ENCODE assay signal across 8 mouse cellular contexts in the genomic region with DNA sequence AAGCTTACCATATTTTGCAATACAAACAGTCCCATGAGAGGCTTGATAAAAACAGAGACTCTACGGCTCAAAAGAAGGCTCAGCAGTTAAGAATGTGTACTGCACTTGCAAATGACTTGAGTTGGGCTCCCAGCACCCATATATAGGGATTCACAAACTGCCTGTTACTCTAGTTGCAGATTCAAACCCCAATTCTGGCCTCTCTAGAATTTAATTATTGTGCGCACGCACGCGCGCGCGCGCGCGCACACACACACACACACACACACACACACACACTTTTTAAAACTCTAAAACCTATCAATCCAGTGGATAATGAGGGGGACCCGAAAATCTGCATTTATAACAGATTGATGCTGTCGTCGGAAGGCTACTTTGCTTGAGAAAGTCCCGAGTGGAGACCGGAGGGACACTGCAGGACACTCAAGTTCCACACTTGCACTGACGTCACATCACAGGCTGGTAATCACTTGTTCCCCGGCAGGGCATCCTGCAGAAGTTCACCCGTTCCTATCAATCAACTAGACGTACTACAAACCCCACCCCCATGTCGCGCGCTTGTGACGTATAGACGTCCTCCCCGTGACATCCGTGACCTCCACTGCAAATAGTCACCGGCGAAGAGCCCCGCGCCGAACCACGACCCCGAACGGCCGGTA. TPM values are rescaled to one million over a fixed set of nuclear protein-coding genes. Genes with fewer than 3 reads are reported as not detected.
DNase-seq lines count a peak whose midpoint lies in the region; ATAC-seq and TF ChIP-seq lines count a peak whose summit lies in the region.

No protein-coding gene starts in this region.

- H3K27ac ChIP-seq in ES-E14 (ENCODE audit: insufficient read depth, low read depth, low read length, poor library complexity, severe bottlenecking): peak overlapping the region; percentile 98
- H3K27ac ChIP-seq in forebrain, embryonic 12.5 days: peak overlapping the region; percentile 97
- peak overlapping the region; percentile 97 for H3K27ac ChIP-seq in heart, embryonic 16.5 days (ENCODE audit: low read length)
- H3K27ac ChIP-seq in liver, embryonic 14.5 days: peak overlapping the region; percentile 49
- H3K27ac ChIP-seq in neural tube, embryonic 12.5 days: peak overlapping the region; percentile 90

- peak; percentile 92 for DNase-seq in ES-E14 (ENCODE audit: low read depth, low spot score)
- peak; percentile 96 for DNase-seq in c-Kit-positive CD71-positive TER-119-negative erythroid progenitor cells, embryonic 14.5 days (ENCODE audit: low read depth)
- peak; percentile 98 to 99 for DNase-seq in kidney, postnatal 36 days
- DNase-seq in liver, embryonic 14.5 days (ENCODE audit: low read depth in 3 of 3, low spot score in 3 of 3): peak; percentile 93 to 95 (median 95)
- peak; percentile 97 for DNase-seq in telencephalon, adult 2 months (ENCODE audit: low read depth, low spot score)

- no peaks in the 10 kb centered on the region for H3K9me3 ChIP-seq in ES-E14 (ENCODE audit: control insufficient read depth, insufficient read depth, low read depth, low read length)
- H3K9me3 ChIP-seq in forebrain, embryonic 12.5 days: no peaks in the 10 kb centered on the region
- H3K9me3 ChIP-seq in heart, embryonic 16.5 days (replicated peaks; ENCODE audit: control insufficient read depth, low read length): no peaks in the 10 kb centered on the region
- H3K9me3 ChIP-seq in liver, embryonic 14.5 days (ENCODE audit: control insufficient read depth, low read length): no peaks in the 10 kb centered on the region
- no peaks in the 10 kb centered on the region for H3K9me3 ChIP-seq in neural tube, embryonic 12.5 days

- peak; percentile 38 for TF ChIP-seq CTCF in liver, embryonic 14.5 days (IDR thresholded peaks at IDR 0.05; ENCODE audit: low read depth)

- no peaks in the 10 kb centered on the region for H3K27me3 ChIP-seq in forebrain, embryonic 12.5 days
- H3K27me3 ChIP-seq in heart, embryonic 16.5 days (ENCODE audit: control insufficient read depth, insufficient read depth, low read length): no peaks in the 10 kb centered on the region
- H3K27me3 ChIP-seq in liver, embryonic 14.5 days (ENCODE audit: control insufficient read depth, insufficient read depth, low read length): no peaks in the 10 kb centered on the region
- H3K27me3 ChIP-seq in neural tube, embryonic 12.5 days (replicated peaks): no peaks in the 10 kb centered on the region

- H3K4me2 ChIP-seq in forebrain, embryonic 12.5 days: peak overlapping the region; percentile 54
- peak overlapping the region; percentile 67 for H3K4me2 ChIP-seq in heart, embryonic 16.5 days (ENCODE audit: low read depth, low read length)
- H3K4me2 ChIP-seq in liver, embryonic 14.5 days (ENCODE audit: low read depth): peak overlapping the region; percentile 73
- H3K4me2 ChIP-seq in neural tube, embryonic 12.5 days (replicated peaks): peak overlapping the region; percentile 69

- in situ Hi-C loops in ES-E14 (cut with MboI; ENCODE audit: low sequenced_read_pairs in 2 of 2, unreplicated experiment in 2 of 2): no loop called here

- peak overlapping the region; percentile 99 for H3K9ac ChIP-seq in ES-E14 (ENCODE audit: insufficient read depth, low read depth, low read length, poor library complexity, severe bottlenecking)
- peak overlapping the region; percentile 73 for H3K9ac ChIP-seq in forebrain, embryonic 12.5 days
- peak overlapping the region; percentile 89 for H3K9ac ChIP-seq in heart, embryonic 16.5 days (ENCODE audit: low read length)
- peak overlapping the region; percentile 67 for H3K9ac ChIP-seq in liver, embryonic 14.5 days (replicated peaks)
- H3K9ac ChIP-seq in neural tube, embryonic 12.5 days: peak overlapping the region; percentile 68

- ATAC-seq in forebrain, embryonic 12.5 days (ENCODE audit: low FRiP score): peak; percentile 94
- ATAC-seq in heart, embryonic 16.5 days (replicated peaks; ENCODE audit: extremely low read depth, insufficient read depth, low FRiP score): peak; percentile 92
- ATAC-seq in liver, embryonic 14.5 days (ENCODE audit: insufficient read depth): peak; percentile 97
- peak; percentile 97 for ATAC-seq in neural tube, embryonic 12.5 days (ENCODE audit: low FRiP score, low read depth)

- no peaks in the 10 kb centered on the region for H3K36me3 ChIP-seq in ES-E14 (ENCODE audit: control insufficient read depth, insufficient read depth, low read length, poor library complexity, severe bottlenecking)
- H3K36me3 ChIP-seq in forebrain, embryonic 12.5 days (replicated peaks): peaks cover 19% of the 10 kb centered on the region
- H3K36me3 ChIP-seq in heart, embryonic 16.5 days (ENCODE audit: control insufficient read depth, insufficient read depth): peaks cover 1% of the 10 kb centered on the region; the same call in 1 of the 2 replicates
- no peaks in the 10 kb centered on the region for H3K36me3 ChIP-seq in liver, embryonic 14.5 days (replicated peaks; ENCODE audit: control insufficient read depth, insufficient read depth, low read depth)
- H3K36me3 ChIP-seq in neural tube, embryonic 12.5 days: peaks cover 8% of the 10 kb centered on the region

- 2% methylated on average over 36 of the region's 36 CpGs for WGBS in forebrain, embryonic 12.5 days
- under 1% methylated on average over 36 of the region's 36 CpGs for WGBS in heart, embryonic 16.5 days
- WGBS in liver, embryonic 14.5 days (ENCODE audit: insufficient replicate concordance): under 1% methylated on average over 36 of the region's 36 CpGs
- WGBS in neural tube, embryonic 12.5 days: under 1% methylated on average over 36 of the region's 36 CpGs

- TF ChIP-seq EP300 in liver, embryonic 14.5 days (IDR thresholded peaks at IDR 0.05; ENCODE audit: low read depth): no peak

- no peaks in the 10 kb centered on the region for H3K4me1 ChIP-seq in ES-E14 (ENCODE audit: control insufficient read depth in 2 of 2, insufficient read depth in 2 of 2, low read length in 2 of 2, poor library complexity in 1 of 2)
- peaks cover 8% of the 10 kb centered on the region for H3K4me1 ChIP-seq in forebrain, embryonic 12.5 days
- no peaks in the 10 kb centered on the region for H3K4me1 ChIP-seq in heart, embryonic 16.5 days (ENCODE audit: control insufficient read depth, insufficient read depth, low read length)
- H3K4me1 ChIP-seq in liver, embryonic 14.5 days (replicated peaks; ENCODE audit: control insufficient read depth in 2 of 2, insufficient read depth in 2 of 2, low read length in 1 of 2): peaks cover 0 to 7% of the 10 kb centered on the region in 2 experiments; a peak in 1 of 4 replicates
- no peaks in the 10 kb centered on the region for H3K4me1 ChIP-seq in neural tube, embryonic 12.5 days

- H3K4me3 ChIP-seq in ES-E14 (ENCODE audit: insufficient read depth in 1 of 2, low read depth in 1 of 2, low read length in 2 of 2, poor library complexity in 1 of 2, severe bottlenecking in 1 of 2): peak overlapping the region; percentile 84 to 99
- peak overlapping the region; percentile 67 for H3K4me3 ChIP-seq in forebrain, embryonic 12.5 days (replicated peaks)
- peak overlapping the region; percentile 73 for H3K4me3 ChIP-seq in heart, embryonic 16.5 days (ENCODE audit: low read length)
- H3K4me3 ChIP-seq in liver, embryonic 14.5 days (ENCODE audit: insufficient read depth in 1 of 2, low read depth in 2 of 2, low read length in 2 of 2): peak overlapping the region; percentile 70 to 97
- peak overlapping the region; percentile 71 for H3K4me3 ChIP-seq in neural tube, embryonic 12.5 days

TF ChIP-seq in ES-E14, 5 proteins besides CTCF, POLR2A, EP300 and RAD21:
- TF ChIP-seq CHD2 (IDR thresholded peaks at IDR 0.05; ENCODE audit: low read depth, low read length): no peak
- peak; percentile 66 for TF ChIP-seq HCFC1 (IDR thresholded peaks at IDR 0.05; ENCODE audit: borderline replicate concordance, insufficient read depth, low read length)
TF ChIP-seq in ES-E14: peak in this region for 1.

RNA-seq across cellular contexts. Expression of a gene that starts 0.5 kb away (rescaled TPM):
- 56.1 and 63.7 TPM in 2 replicates for total RNA-seq in ES-E14 (2012; rRNA removed)
- 96.9 and 98.7 TPM in 2 replicates for polyA plus RNA-seq in forebrain, embryonic 12.5 days (2016; fragmentation: Nextera tagmentation; extraction: Ambion mirVana)
- 173 and 177 TPM in 2 replicates for polyA plus RNA-seq in heart, embryonic 16.5 days (2015; fragmentation: Nextera tagmentation; extraction: Ambion mirVana)
- polyA plus RNA-seq in liver, embryonic 14.5 days (2012; rRNA removed): 17.6 and 34.1 TPM in 2 replicates
- polyA plus RNA-seq in liver, embryonic 14.5 days (2014; fragmentation: Nextera tagmentation; extraction: Ambion mirVana): 56.2 and 56.7 TPM in 2 replicates
- 100 and 101 TPM in 2 replicates for polyA plus RNA-seq in neural tube, embryonic 12.5 days (2016; fragmentation: Nextera tagmentation; extraction: Ambion mirVana)

RNA-seq across cellular contexts. Expression of a gene that starts 40.9 kb away (rescaled TPM):
- 3.3 and 9.7 TPM in 2 replicates for total RNA-seq in ES-E14 (2012; rRNA removed)
- polyA plus RNA-seq in forebrain, embryonic 12.5 days (2016; fragmentation: Nextera tagmentation; extraction: Ambion mirVana): 1.0 and 1.3 TPM in 2 replicates
- 4.1 and 4.9 TPM in 2 replicates for polyA plus RNA-seq in heart, embryonic 16.5 days (2015; fragmentation: Nextera tagmentation; extraction: Ambion mirVana)
- polyA plus RNA-seq in liver, embryonic 14.5 days (2012; rRNA removed): 1.2 and 1.5 TPM in 2 replicates
- 0.43 and 0.47 TPM in 2 replicates for polyA plus RNA-seq in liver, embryonic 14.5 days (2014; fragmentation: Nextera tagmentation; extraction: Ambion mirVana)
- 2.0 and 2.4 TPM in 2 replicates for polyA plus RNA-seq in neural tube, embryonic 12.5 days (2016; fragmentation: Nextera tagmentation; extraction: Ambion mirVana)

RNA-seq across cellular contexts. Expression of a gene that starts 51.9 kb away (rescaled TPM):
- total RNA-seq in ES-E14 (2012; rRNA removed): 2.7 and 2.9 TPM in 2 replicates
- polyA plus RNA-seq in forebrain, embryonic 12.5 days (2016; fragmentation: Nextera tagmentation; extraction: Ambion mirVana): 12.9 and 13.2 TPM in 2 replicates
- 1.3 and 1.9 TPM in 2 replicates for polyA plus RNA-seq in heart, embryonic 16.5 days (2015; fragmentation: Nextera tagmentation; extraction: Ambion mirVana)
- 0.11 and 0.14 TPM in 2 replicates for polyA plus RNA-seq in liver, embryonic 14.5 days (2012; rRNA removed)
- 0.24 and 0.30 TPM in 2 replicates for polyA plus RNA-seq in liver, embryonic 14.5 days (2014; fragmentation: Nextera tagmentation; extraction: Ambion mirVana)
- 8.4 and 9.4 TPM in 2 replicates for polyA plus RNA-seq in neural tube, embryonic 12.5 days (2016; fragmentation: Nextera tagmentation; extraction: Ambion mirVana)

Comparison
In these comparisons a context has a peak if more than half of its experiments do, and no peak if none do; other contexts are left out.
1. Peak in every context shown above with its lines: DNase-seq, ATAC-seq, H3K4me3 ChIP-seq and H3K27ac ChIP-seq.